9 mouse cellular contexts compared by ENCODE assay signal in the genomic region with DNA sequence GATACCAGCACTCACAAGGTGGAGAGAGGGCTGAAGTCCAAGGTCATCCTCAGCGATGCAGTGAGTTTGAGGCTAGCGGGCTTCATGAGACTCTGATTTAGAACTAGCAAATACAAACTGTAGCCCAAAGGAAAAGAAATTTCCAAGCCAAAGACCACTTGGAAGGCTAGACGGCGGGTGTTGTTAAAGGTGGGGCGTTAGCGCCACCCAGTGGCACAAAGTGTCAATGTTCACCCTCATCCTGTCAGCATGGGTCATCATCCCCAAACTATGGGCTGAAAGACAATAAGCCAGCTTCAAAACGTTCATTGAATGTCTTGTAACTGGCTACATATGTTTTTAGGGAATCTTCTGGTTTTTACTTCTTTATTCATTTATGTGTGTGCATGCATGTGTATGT. TPM values are rescaled to one million over a fixed set of nuclear protein-coding genes. Genes with fewer than 3 reads are reported as not detected.
DNase-seq lines count a peak whose midpoint lies in the region; ATAC-seq and TF ChIP-seq lines count a peak whose summit lies in the region.
"Had no signal": no experiment of that assay in that cellular context is flagged by ENCODE, and none has a peak within 500 bp of the region (broad histone marks: within the 10 kb centered on the region; RNA-seq: fewer than 3 reads in every experiment).

No protein-coding gene starts in this region.

- no peaks in the 10 kb centered on the region for H3K36me3 ChIP-seq in neural tube, embryonic 15.5 days
- H3K36me3 ChIP-seq in forebrain, embryonic 11.5 days (ENCODE audit: control insufficient read depth, insufficient read depth, low read length), result no peaks in the 10 kb centered on the region
- H3K36me3 ChIP-seq in liver, adult 2 months (ENCODE audit: control insufficient read depth, insufficient read depth, low read length), result no peaks in the 10 kb centered on the region
- H3K36me3 ChIP-seq: heart, embryonic 13.5 days had no signal

- no peak overlapping the region for H3K4me2 ChIP-seq in neural tube, embryonic 15.5 days
- no peak overlapping the region for H3K4me2 ChIP-seq in forebrain, embryonic 11.5 days (ENCODE audit: low read depth, low read length, severe bottlenecking)
- H3K4me2 ChIP-seq: heart, embryonic 13.5 days had no signal

- H3K4me3 ChIP-seq in neural tube, embryonic 15.5 days (replicated peaks), result no peak overlapping the region
- no peak overlapping the region for H3K4me3 ChIP-seq in bone marrow, adult 2 months (replicated peaks; ENCODE audit: control insufficient read depth, low read depth, low read length)
- H3K4me3 ChIP-seq in forebrain, embryonic 11.5 days (ENCODE audit: low read depth, low read length), result no peak overlapping the region
- no peak overlapping the region for H3K4me3 ChIP-seq in liver, adult 2 months (ENCODE audit: insufficient read depth, low read depth, low read length)
- H3K4me3 ChIP-seq: heart, embryonic 13.5 days had no signal

- peak; percentile 92 for TF ChIP-seq CTCF in bone marrow, adult 2 months (IDR thresholded peaks at IDR 0.05; ENCODE audit: control insufficient read depth, insufficient read depth, low read length)
- peak; percentile 89 for TF ChIP-seq CTCF in liver, adult 2 months (IDR thresholded peaks at IDR 0.05; ENCODE audit: low read depth, low read length)

- no peaks in the 10 kb centered on the region for H3K4me1 ChIP-seq in neural tube, embryonic 15.5 days
- no peaks in the 10 kb centered on the region; the same call in 1 of the 2 replicates for H3K4me1 ChIP-seq in bone marrow, adult 2 months (ENCODE audit: control insufficient read depth, insufficient read depth, low read length)
- no peaks in the 10 kb centered on the region for H3K4me1 ChIP-seq in forebrain, embryonic 11.5 days (replicated peaks; ENCODE audit: control insufficient read depth, insufficient read depth, low read length)
- peaks cover 2% of the 10 kb centered on the region; the same call in 1 of the 2 replicates for H3K4me1 ChIP-seq in liver, adult 2 months (ENCODE audit: control insufficient read depth, insufficient read depth, low read length)
- H3K4me1 ChIP-seq: heart, embryonic 13.5 days had no signal

- no peaks in the 10 kb centered on the region for H3K9me3 ChIP-seq in neural tube, embryonic 15.5 days (replicated peaks)
- H3K9me3 ChIP-seq in forebrain, embryonic 11.5 days (ENCODE audit: control insufficient read depth, low read length), result no peaks in the 10 kb centered on the region
- H3K9me3 ChIP-seq: heart, embryonic 13.5 days had no signal

- peak; percentile 67 for DNase-seq in neural tube, embryonic 10.5 days (ENCODE audit: extremely low spot score, low spot score)
- peak; percentile 85 for DNase-seq in forebrain, embryonic 11.5 days (ENCODE audit: low spot score)
- peak; percentile 84 for DNase-seq in induced T-regulatory cell, adult 2 months (ENCODE audit: low read depth)
- DNase-seq in liver, adult 2 months (ENCODE audit: extremely low read depth, low read depth, low spot score), result peak; percentile 37
- peak; percentile 70 for DNase-seq in ovary, postnatal 14 days (ENCODE audit: low spot score)
- DNase-seq in thymus, postnatal 25 days, result peak; percentile 61

- no peaks in the 10 kb centered on the region for H3K79me2 ChIP-seq in liver, adult 2 months (ENCODE audit: control insufficient read depth, insufficient read depth, low read length)

- no peak overlapping the region for H3K9ac ChIP-seq in neural tube, embryonic 15.5 days (replicated peaks)
- H3K9ac ChIP-seq in forebrain, embryonic 11.5 days (ENCODE audit: low read length), result no peak overlapping the region
- H3K9ac ChIP-seq in liver, adult 2 months (ENCODE audit: low read depth, low read length), result no peak overlapping the region
- H3K9ac ChIP-seq: heart, embryonic 13.5 days had no signal

- no peak overlapping the region for H3K27ac ChIP-seq in neural tube, embryonic 15.5 days (replicated peaks)
- no peak overlapping the region for H3K27ac ChIP-seq in bone marrow, adult 2 months (ENCODE audit: control insufficient read depth, insufficient read depth, low read depth, low read length, poor library complexity)
- H3K27ac ChIP-seq in forebrain, embryonic 11.5 days (ENCODE audit: low read depth, low read length), result no peak overlapping the region
- no peak overlapping the region for H3K27ac ChIP-seq in liver, adult 2 months (replicated peaks; ENCODE audit: insufficient read depth, low read depth, low read length)
- H3K27ac ChIP-seq: heart, embryonic 13.5 days had no signal

- WGBS in neural tube, embryonic 15.5 days, result 3% methylated on average over 7 of the region's 7 CpGs
- WGBS in bone marrow, adult 2 months, result 7% methylated on average over 7 of the region's 7 CpGs
- WGBS in forebrain, embryonic 11.5 days, result 3% methylated on average over 7 of the region's 7 CpGs
- WGBS in liver, adult 2 months, result 3% methylated on average over 7 of the region's 7 CpGs

- no peak for TF ChIP-seq POLR2A in bone marrow, adult 2 months (IDR thresholded peaks at IDR 0.05; ENCODE audit: borderline replicate concordance, control insufficient read depth, low read depth, low read length)
- TF ChIP-seq POLR2A in liver, adult 2 months (IDR thresholded peaks at IDR 0.05; ENCODE audit: extremely low read depth, insufficient read depth, low read length), result no peak

- no peak for ATAC-seq in neural tube, embryonic 15.5 days (ENCODE audit: low FRiP score)
- ATAC-seq in forebrain, embryonic 11.5 days (replicated peaks; ENCODE audit: low FRiP score), result no peak

- 0 out of 2 replicates have a peak, but pooled peaks cover 5% of the 10 kb centered on the region for H3K27me3 ChIP-seq in neural tube, embryonic 15.5 days (replicated peaks)
- no peaks in the 10 kb centered on the region for H3K27me3 ChIP-seq in forebrain, embryonic 11.5 days (ENCODE audit: control insufficient read depth, insufficient read depth, low read length)
- H3K27me3 ChIP-seq in liver, adult 2 months (ENCODE audit: control insufficient read depth, insufficient read depth, low read length), result no peaks in the 10 kb centered on the region

RNA-seq across cellular contexts. Expression of a gene that starts 14.7 kb away (rescaled TPM):
- 0.36 and 0.88 TPM in 2 replicates for polyA plus RNA-seq in neural tube, embryonic 15.5 days (2015; fragmentation: Nextera tagmentation; extraction: Ambion mirVana)
- polyA plus RNA-seq in bone marrow, adult 2 months (2011; ENCODE audit: insufficient read depth, insufficient read length, low replicate concordance, missing spikeins), result 1.8 and 2.3 TPM in 2 replicates
- not detected in 2 replicates for polyA plus RNA-seq in forebrain, embryonic 11.5 days (2014; fragmentation: Nextera tagmentation; extraction: Ambion mirVana)
- total RNA-seq in liver, adult 2 months (2014; rRNA removed), result 0.13 and 0.18 TPM in 2 replicates
- 0.22 and 0.23 TPM in 2 replicates for polyA plus RNA-seq in liver, adult 2 months (2012; rRNA removed)
- polyA plus RNA-seq: heart, embryonic 13.5 days had no signal

RNA-seq across cellular contexts. Expression of a gene that starts 14.8 kb away (rescaled TPM):
- 658 and 665 TPM in 2 replicates for polyA plus RNA-seq in neural tube, embryonic 15.5 days (2015; fragmentation: Nextera tagmentation; extraction: Ambion mirVana)
- polyA plus RNA-seq in bone marrow, adult 2 months (2011; ENCODE audit: insufficient read depth, insufficient read length, low replicate concordance, missing spikeins), result 109 and 132 TPM in 2 replicates
- polyA plus RNA-seq in forebrain, embryonic 11.5 days (2014; fragmentation: Nextera tagmentation; extraction: Ambion mirVana), result 526 and 536 TPM in 2 replicates
- 108 and 176 TPM in 2 replicates for total RNA-seq in liver, adult 2 months (2014; rRNA removed)
- polyA plus RNA-seq in liver, adult 2 months (2012; rRNA removed), result 361 and 418 TPM in 2 replicates

RNA-seq across cellular contexts. Expression of a gene that starts 19.3 kb away (rescaled TPM):
- polyA plus RNA-seq in neural tube, embryonic 15.5 days (2015; fragmentation: Nextera tagmentation; extraction: Ambion mirVana), result 73.6 and 88.2 TPM in 2 replicates
- 19.0 and 74.1 TPM in 2 replicates for polyA plus RNA-seq in bone marrow, adult 2 months (2011; ENCODE audit: insufficient read depth, insufficient read length, low replicate concordance, missing spikeins)
- polyA plus RNA-seq in forebrain, embryonic 11.5 days (2014; fragmentation: Nextera tagmentation; extraction: Ambion mirVana), result 46.1 and 49.0 TPM in 2 replicates
- total RNA-seq in liver, adult 2 months (2014; rRNA removed), result 55.2 and 58.1 TPM in 2 replicates
- 52.9 and 76.6 TPM in 2 replicates for polyA plus RNA-seq in liver, adult 2 months (2012; rRNA removed)

RNA-seq across cellular contexts. Expression of a gene that starts 43.2 kb away (rescaled TPM):
- polyA plus RNA-seq in neural tube, embryonic 15.5 days (2015; fragmentation: Nextera tagmentation; extraction: Ambion mirVana), result 65.5 and 87.3 TPM in 2 replicates
- not detected in 2 replicates for polyA plus RNA-seq in bone marrow, adult 2 months (2011; ENCODE audit: insufficient read depth, insufficient read length, low replicate concordance, missing spikeins)
- polyA plus RNA-seq in forebrain, embryonic 11.5 days (2014; fragmentation: Nextera tagmentation; extraction: Ambion mirVana), result 12.3 and 12.7 TPM in 2 replicates
- not detected in 2 replicates for total RNA-seq in liver, adult 2 months (2014; rRNA removed)
- not detected in 2 replicates for polyA plus RNA-seq in liver, adult 2 months (2012; rRNA removed)
